Mouse (Mus musculus) right cerebral cortex, postnatal 36 days (tissue): ENCODE results near the gene Cdk5rap2.

Source experiments
- DNase-seq, 2 experiments: peaks; one replicate each; pipeline ENCODE4 v3.0.0; 2022; ENCODE audit warnings: low spot score in 2 of 2, mixed read lengths in 1 of 2

Gene Cdk5rap2

GRCm38 (mm10) chr4:70262850-70263249 is 147.4 kb downstream of the Cdk5rap2 start:
- no peak for DNase-seq

- DNase-seq: no peak
Observed at GRCm38 (mm10) chr4:70261315-70261714, 148.9 kb downstream of the Cdk5rap2 start.

GRCm38 (mm10) chr4:70260419-70260807 is 149.8 kb downstream of the Cdk5rap2 start:
- DNase-seq: no peak

GRCm38 (mm10) chr4:70259726-70260418 is 150.4 kb downstream of the Cdk5rap2 start:
- peak in 1 of 2 experiments; percentile 34 for DNase-seq

- peak in 1 of 2 experiments; percentile 30 for DNase-seq
Observed at GRCm38 (mm10) chr4:70258826-70259225, 151.4 kb downstream of the Cdk5rap2 start.

- DNase-seq: peak; percentile 78 to 85
Observed at GRCm38 (mm10) chr4:70258205-70258604, 152.0 kb downstream of the Cdk5rap2 start.

GRCm38 (mm10) chr4:70251782-70252181 is 158.5 kb downstream of the Cdk5rap2 start:
- DNase-seq: no peak

GRCm38 (mm10) chr4:70245706-70246105 is 164.5 kb downstream of the Cdk5rap2 start:
- no peak for DNase-seq

GRCm38 (mm10) chr4:70243561-70244120 is 166.6 kb downstream of the Cdk5rap2 start:
- no peak for DNase-seq

GRCm38 (mm10) chr4:70239731-70240130 is 170.5 kb downstream of the Cdk5rap2 start:
- no peak for DNase-seq

- no peak for DNase-seq
Observed at GRCm38 (mm10) chr4:70238862-70239261, 171.4 kb downstream of the Cdk5rap2 start.

GRCm38 (mm10) chr4:70232383-70232782 is 177.9 kb downstream of the Cdk5rap2 start:
- DNase-seq: no peak

GRCm38 (mm10) chr4:70229874-70230273 is 180.4 kb downstream of the Cdk5rap2 start:
- DNase-seq: peak; percentile 62 to 83

- DNase-seq: no peak
Observed at GRCm38 (mm10) chr4:70228350-70228749, 181.9 kb downstream of the Cdk5rap2 start.

GRCm38 (mm10) chr4:70227667-70228066 is 182.6 kb downstream of the Cdk5rap2 start:
- no peak for DNase-seq

GRCm38 (mm10) chr4:70224503-70224902 is 185.7 kb downstream of the Cdk5rap2 start:
- DNase-seq: no peak

- DNase-seq: no peak
Observed at GRCm38 (mm10) chr4:70221878-70222277, 188.4 kb downstream of the Cdk5rap2 start.

- no peak for DNase-seq
Observed at GRCm38 (mm10) chr4:70221370-70221769, 188.9 kb downstream of the Cdk5rap2 start.

- DNase-seq: peak in 1 of 2 experiments; percentile 51
Observed at GRCm38 (mm10) chr4:70220277-70221180, 189.7 kb downstream of the Cdk5rap2 start.

- DNase-seq: peak; percentile 17 to 30
Observed at GRCm38 (mm10) chr4:70219776-70220175, 190.5 kb downstream of the Cdk5rap2 start.

- peak; percentile 30 to 75 for DNase-seq
Observed at GRCm38 (mm10) chr4:70185971-70186370, 224.3 kb downstream of the Cdk5rap2 start.
